28 mouse cellular contexts compared by ENCODE assay signal in the genomic region with DNA sequence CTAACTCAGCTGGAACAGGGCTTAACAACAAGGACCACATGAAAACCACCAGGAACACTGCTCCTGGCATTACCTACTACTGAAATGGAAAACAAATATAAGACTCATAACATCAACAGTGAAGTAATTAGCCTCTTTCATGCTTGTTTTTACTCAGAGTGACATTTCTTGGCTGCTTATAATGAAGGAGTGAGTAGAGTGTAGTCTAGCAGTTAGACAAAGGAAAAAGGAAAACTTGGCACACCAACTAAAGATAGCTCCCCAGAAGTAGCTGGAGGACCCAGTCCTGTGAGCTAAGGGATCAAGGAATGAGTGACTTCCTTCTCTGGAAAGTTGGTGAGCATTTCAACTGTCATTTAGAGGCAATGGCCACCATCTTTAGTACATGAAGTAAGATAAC. TPM values are rescaled to one million over a fixed set of nuclear protein-coding genes. Genes with fewer than 3 reads are reported as not detected.
"Had no signal": no experiment of that assay in that cellular context is flagged by ENCODE, and none has a peak within 500 bp of the region (broad histone marks: within the 10 kb centered on the region; RNA-seq: fewer than 3 reads in every experiment).

No protein-coding gene starts in this region.

- DNase-seq: gastrocnemius, adult 2 months; gastrocnemius, postnatal 10 days; gastrocnemius, postnatal 25 days; heart, adult 18-20 months; heart, postnatal 10 days; heart, postnatal 4 days; kidney, adult 18-20 months; kidney, postnatal 10 days; kidney, postnatal 25 days; kidney, postnatal 4 days; layer of hippocampus, adult 9-11 months; layer of hippocampus, postnatal 36 days; left cerebral cortex, postnatal 4 days had no signal

- H3K27me3 ChIP-seq: heart, embryonic 12.5 days; intestine, embryonic 15.5 days; liver, embryonic 12.5 days had no signal

- H3K27ac ChIP-seq: gastrocnemius, adult 2 months; heart, embryonic 10.5 days; hindbrain, embryonic 10.5 days; hindbrain, embryonic 12.5 days; hindbrain, embryonic 14.5 days; intestine, embryonic 15.5 days; limb, embryonic 13.5 days; limb, embryonic 15.5 days; liver, embryonic 12.5 days; liver, embryonic 14.5 days had no signal

- ATAC-seq: hindbrain, embryonic 16.5 days; inflammation-experienced regulatory T-cells, adult 6 months; intestine, embryonic 15.5 days; intestine, postnatal 0 days; liver, embryonic 12.5 days had no signal

- H3K4me1 ChIP-seq: heart, embryonic 10.5 days; heart, embryonic 12.5 days; hindbrain, embryonic 10.5 days; hindbrain, embryonic 12.5 days; intestine, embryonic 15.5 days; limb, embryonic 13.5 days; limb, embryonic 15.5 days; liver, embryonic 12.5 days had no signal

- H3K4me3 ChIP-seq: gastrocnemius, adult 2 months; heart, embryonic 10.5 days; heart, embryonic 12.5 days; hindbrain, embryonic 10.5 days; hindbrain, embryonic 12.5 days; intestine, embryonic 15.5 days; limb, embryonic 13.5 days; limb, embryonic 15.5 days; liver, embryonic 12.5 days had no signal

- H3K9me3 ChIP-seq: heart, embryonic 10.5 days; heart, embryonic 12.5 days; hindbrain, embryonic 10.5 days; hindbrain, embryonic 12.5 days; intestine, embryonic 15.5 days; limb, embryonic 13.5 days; limb, embryonic 15.5 days; liver, embryonic 12.5 days had no signal

- H3K36me3 ChIP-seq: heart, embryonic 10.5 days; heart, embryonic 12.5 days; hindbrain, embryonic 10.5 days; hindbrain, embryonic 12.5 days; intestine, embryonic 15.5 days; limb, embryonic 13.5 days; limb, embryonic 15.5 days; liver, embryonic 12.5 days had no signal

- H3K4me2 ChIP-seq: heart, embryonic 12.5 days; hindbrain, embryonic 12.5 days; hindbrain, embryonic 14.5 days; intestine, embryonic 15.5 days; limb, embryonic 13.5 days; limb, embryonic 15.5 days; liver, embryonic 12.5 days had no signal

- H3K9ac ChIP-seq: heart, embryonic 12.5 days; hindbrain, embryonic 12.5 days; hindbrain, embryonic 14.5 days; intestine, embryonic 15.5 days; limb, embryonic 13.5 days; limb, embryonic 15.5 days; liver, embryonic 12.5 days; liver, embryonic 14.5 days had no signal

RNA-seq across cellular contexts. Expression of a gene that starts 49.3 kb away (rescaled TPM):
- total RNA-seq: granulocyte monocyte progenitor cell, adult 5-6 weeks had no signal
- polyA plus RNA-seq: inflammation-experienced regulatory T-cells, adult 6 months; liver, adult 2 months had no signal
